In the genomic region with DNA sequence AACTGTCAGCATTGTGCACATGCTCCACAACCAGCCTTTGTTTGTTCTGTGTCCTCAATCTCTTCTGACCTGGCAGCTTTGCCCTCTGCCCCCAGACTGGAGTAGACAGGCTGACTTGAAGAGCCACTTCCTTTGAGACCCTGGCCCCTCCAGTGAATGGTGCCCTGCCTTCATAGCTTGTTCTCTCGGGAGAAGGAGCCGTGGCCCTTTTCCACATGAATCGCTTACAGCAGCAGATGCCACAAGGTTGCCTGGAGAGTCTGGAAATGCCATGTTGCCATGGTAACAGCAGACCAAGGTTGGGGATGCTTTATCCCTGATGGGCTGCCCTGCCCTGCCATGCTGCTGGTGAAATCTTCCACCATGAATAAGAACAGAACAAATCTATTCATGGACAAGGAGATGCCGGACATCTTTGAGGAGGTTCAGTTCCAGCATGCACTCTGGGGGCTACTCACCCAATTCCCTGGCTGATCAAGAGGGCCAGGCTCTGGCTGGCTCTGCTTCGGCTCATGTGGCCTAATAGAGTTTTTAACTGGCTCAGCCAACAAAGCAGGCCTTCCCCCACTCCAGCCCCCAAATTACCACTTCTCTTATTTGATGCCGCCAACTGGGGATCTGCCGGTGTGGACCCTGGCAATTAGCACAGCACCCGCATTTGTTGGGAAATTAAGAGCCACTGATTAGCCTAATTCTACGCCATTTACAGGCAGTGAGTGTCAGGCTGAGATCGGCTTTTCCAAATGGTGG, we compare ENCODE assay signal across 11 mouse cellular contexts. TPM values are rescaled to one million over a fixed set of nuclear protein-coding genes. Genes with fewer than 3 reads are reported as not detected.
DNase-seq lines count a peak whose midpoint lies in the region; ATAC-seq lines count a peak whose summit lies in the region.
"Had no signal": no experiment of that assay in that cellular context is flagged by ENCODE, and none has a peak within 500 bp of the region (broad histone marks: within the 10 kb centered on the region; RNA-seq: fewer than 3 reads in every experiment).

No protein-coding gene starts in this region.

- no peak overlapping the region for H3K4me3 ChIP-seq in hindbrain, embryonic 13.5 days
- no peak overlapping the region for H3K4me3 ChIP-seq in neural tube, embryonic 11.5 days (ENCODE audit: low read depth, low read length)
- H3K4me3 ChIP-seq: liver, embryonic 13.5 days; myocyte had no signal

- no peaks in the 10 kb centered on the region for H3K9me3 ChIP-seq in hindbrain, embryonic 13.5 days
- H3K9me3 ChIP-seq in neural tube, embryonic 11.5 days (ENCODE audit: control insufficient read depth, low read length): no peaks in the 10 kb centered on the region
- H3K9me3 ChIP-seq: liver, embryonic 13.5 days had no signal

- intact Hi-C loops in heart, postnatal 36 days (cut with DNase I): no loop called here

- no peaks in the 10 kb centered on the region for H3K27me3 ChIP-seq in hindbrain, embryonic 13.5 days
- no peaks in the 10 kb centered on the region for H3K27me3 ChIP-seq in neural tube, embryonic 11.5 days (ENCODE audit: control insufficient read depth, insufficient read depth, low read length)
- H3K27me3 ChIP-seq: liver, embryonic 13.5 days had no signal

- ATAC-seq in hindbrain, embryonic 13.5 days (ENCODE audit: low FRiP score): peak; percentile 89
- peak; percentile 88 for ATAC-seq in neural tube, embryonic 11.5 days (ENCODE audit: insufficient read depth, low FRiP score, low TSS enrichment)

- DNase-seq in cerebellum, adult 11 months: peak; percentile 74
- DNase-seq in embryo, embryonic 10.5 days (ENCODE audit: low spot score): peak; percentile 74
- DNase-seq in neural tube, embryonic 11.5 days (ENCODE audit: low spot score): peak; percentile 71
- DNase-seq in heart, postnatal 36 days: no peak
- DNase-seq in urinary bladder, postnatal 36 days (ENCODE audit: low spot score in 2 of 2): no peak
- no peak for DNase-seq in right cerebral cortex, postnatal 14 days
- DNase-seq: liver, embryonic 13.5 days had no signal

- 17% methylated on average over 10 of the region's 10 CpGs for WGBS in hindbrain, embryonic 13.5 days
- 20% methylated on average over 10 of the region's 10 CpGs for WGBS in neural tube, embryonic 11.5 days

- no peaks in the 10 kb centered on the region for H3K36me3 ChIP-seq in hindbrain, embryonic 13.5 days
- no peaks in the 10 kb centered on the region for H3K36me3 ChIP-seq in neural tube, embryonic 11.5 days (ENCODE audit: control insufficient read depth, insufficient read depth, low read length)
- H3K36me3 ChIP-seq: liver, embryonic 13.5 days had no signal

- H3K4me1 ChIP-seq in hindbrain, embryonic 13.5 days (replicated peaks): peaks cover 34% of the 10 kb centered on the region
- H3K4me1 ChIP-seq in neural tube, embryonic 11.5 days (ENCODE audit: control insufficient read depth, insufficient read depth, low read length): peaks cover 10% of the 10 kb centered on the region
- H3K4me1 ChIP-seq: liver, embryonic 13.5 days had no signal

- no peak overlapping the region for H3K9ac ChIP-seq in hindbrain, embryonic 13.5 days
- H3K9ac ChIP-seq in neural tube, embryonic 11.5 days (ENCODE audit: low read length): no peak overlapping the region
- H3K9ac ChIP-seq: liver, embryonic 13.5 days had no signal

- no peak overlapping the region for H3K4me2 ChIP-seq in hindbrain, embryonic 13.5 days
- H3K4me2 ChIP-seq in neural tube, embryonic 11.5 days (ENCODE audit: low read depth): no peak overlapping the region
- H3K4me2 ChIP-seq: liver, embryonic 13.5 days had no signal

- peak overlapping the region; percentile 86 for H3K27ac ChIP-seq in hindbrain, embryonic 13.5 days
- H3K27ac ChIP-seq in neural tube, embryonic 11.5 days (ENCODE audit: low read depth, low read length): no peak overlapping the region
- H3K27ac ChIP-seq: kidney, postnatal 0 days; liver, embryonic 13.5 days; stomach, postnatal 0 days had no signal

RNA-seq across cellular contexts. Expression of a gene that starts 57.8 kb away (rescaled TPM):
- polyA plus RNA-seq in hindbrain, embryonic 13.5 days (2015; fragmentation: Nextera tagmentation; extraction: Ambion mirVana): 9.6 and 9.7 TPM in 2 replicates
- 1.6 and 3.7 TPM in 2 replicates for polyA plus RNA-seq in neural tube, embryonic 11.5 days (2014; fragmentation: Nextera tagmentation; extraction: Ambion mirVana)
- under 1 TPM; 0.14 to 0.17 TPM for total RNA-seq in heart, postnatal 36 days (2021)

Comparison
In these comparisons a context has a peak if more than half of its experiments do, and no peak if none do; other contexts are left out.
1. DNase-seq: peak in cerebellum, adult 11 months (single experiment), embryo, embryonic 10.5 days (single experiment) and neural tube, embryonic 11.5 days (single experiment); none in heart, postnatal 36 days (0 of 2), urinary bladder, postnatal 36 days (0 of 2) and right cerebral cortex, postnatal 14 days (single experiment).